Mouse (Mus musculus): Measurements from ENCODE around the gene Zmym4. TPM values are rescaled to one million over a fixed set of nuclear protein-coding genes. Genes with fewer than 3 reads are reported as not detected.

Zmym4 gene
- polyA plus RNA-seq, 1 experiment from 2014 or later: 6.0 TPM

DNA sequence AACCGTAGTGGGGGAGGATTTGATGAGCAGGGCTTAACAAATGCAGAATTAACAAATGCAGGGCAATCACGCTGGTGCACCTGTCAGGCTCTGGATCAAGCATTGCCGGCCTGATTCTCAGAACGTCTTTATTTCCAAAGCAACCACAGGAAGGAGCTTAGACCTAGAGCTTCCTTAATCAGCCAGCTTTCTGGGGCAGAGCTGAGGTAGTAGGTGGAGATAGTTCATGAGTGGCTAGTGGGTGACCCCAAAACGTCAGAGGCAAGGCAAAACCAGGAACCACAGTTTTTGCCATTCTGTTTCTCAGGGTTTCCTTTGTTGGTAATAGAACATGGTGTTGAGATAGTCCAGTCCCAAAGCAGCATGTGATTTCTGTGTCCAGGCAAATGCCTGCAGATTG lies 153.1 kb downstream of the Zmym4 start:
- no peak overlapping the region for H3K4me2 ChIP-seq (replicated peaks; ENCODE audit: low read depth)
- no peak overlapping the region for H3K27ac ChIP-seq (ENCODE audit: low read depth, low read length)
- no peaks in the 10 kb centered on the region for H3K27me3 ChIP-seq (replicated peaks; ENCODE audit: control insufficient read depth, insufficient read depth, low read length)
- no peaks in the 10 kb centered on the region for H3K9me3 ChIP-seq (ENCODE audit: control insufficient read depth)
- H3K4me1 ChIP-seq (replicated peaks; ENCODE audit: control insufficient read depth, insufficient read depth, low read length): no peaks in the 10 kb centered on the region
- ATAC-seq: no peak
- H3K4me3 ChIP-seq (ENCODE audit: low read depth, low read length): no peak overlapping the region
- 80% methylated on average over 5 of the region's 5 CpGs for WGBS
- H3K36me3 ChIP-seq (ENCODE audit: control insufficient read depth, insufficient read depth): peaks cover 46% of the 10 kb centered on the region
- H3K9ac ChIP-seq (ENCODE audit: low read depth, low read length): no peak overlapping the region
- no peak for TF ChIP-seq CTCF (IDR thresholded peaks at IDR 0.05; ENCODE audit: low read depth)

DNA sequence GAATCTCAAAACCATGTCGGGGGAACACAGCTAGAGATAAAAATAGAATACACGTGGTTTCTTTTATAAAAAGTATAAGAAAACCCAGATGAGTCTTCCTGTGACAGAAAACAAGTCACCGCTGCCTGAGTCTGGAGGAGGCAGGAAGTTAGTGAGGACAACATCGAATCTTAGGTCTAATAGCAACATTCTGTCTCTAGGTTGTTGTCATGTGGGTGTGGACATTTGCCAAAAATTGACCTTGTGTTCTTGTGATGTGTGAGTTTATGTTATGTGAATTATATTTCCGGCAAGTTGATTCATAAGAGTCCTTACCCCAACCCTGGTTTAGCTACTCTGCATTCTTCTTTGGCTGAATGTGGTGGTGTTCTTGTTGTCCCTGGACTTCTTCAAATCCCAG lies 154.7 kb downstream of the Zmym4 start:
- H3K4me2 ChIP-seq (replicated peaks; ENCODE audit: low read depth): no peak overlapping the region
- H3K4me1 ChIP-seq (replicated peaks; ENCODE audit: control insufficient read depth, insufficient read depth, low read length): no peaks in the 10 kb centered on the region
- H3K9me3 ChIP-seq (ENCODE audit: control insufficient read depth): no peaks in the 10 kb centered on the region
- no peaks in the 10 kb centered on the region for H3K27me3 ChIP-seq (replicated peaks; ENCODE audit: control insufficient read depth, insufficient read depth, low read length)
- no peak overlapping the region for H3K27ac ChIP-seq (ENCODE audit: low read depth, low read length)
- no peak overlapping the region for H3K9ac ChIP-seq (ENCODE audit: low read depth, low read length)
- WGBS: 58% methylated on average over 5 of the region's 5 CpGs
- no peak for ATAC-seq
- H3K4me3 ChIP-seq (ENCODE audit: low read depth, low read length): no peak overlapping the region
- peaks cover 46% of the 10 kb centered on the region for H3K36me3 ChIP-seq (ENCODE audit: control insufficient read depth, insufficient read depth)
- TF ChIP-seq CTCF (IDR thresholded peaks at IDR 0.05; ENCODE audit: low read depth): no peak

Other genes with a start within 250 kb of the Zmym4 start
- gene Tfap2e, start 231.9 kb downstream of the Zmym4 start, polyA plus RNA-seq (2015; fragmentation: Nextera tagmentation; extraction: Ambion mirVana): not detected in 2 replicates
- 13.5 and 14.0 TPM in 2 replicates for gene Ncdn, start 214.7 kb downstream of the Zmym4 start, polyA plus RNA-seq (2015; fragmentation: Nextera tagmentation; extraction: Ambion mirVana)
- gene AU040320, start 214.6 kb downstream of the Zmym4 start, polyA plus RNA-seq (2015; fragmentation: Nextera tagmentation; extraction: Ambion mirVana): 68.7 and 77.6 TPM in 2 replicates
- 56.3 and 59.0 TPM in 2 replicates for gene Sfpq, start 53.2 kb upstream of the Zmym4 start, polyA plus RNA-seq (2015; fragmentation: Nextera tagmentation; extraction: Ambion mirVana)
- gene Zmym1, start 93.0 kb upstream of the Zmym4 start, polyA plus RNA-seq (2015; fragmentation: Nextera tagmentation; extraction: Ambion mirVana): 6.4 and 6.5 TPM in 2 replicates
- gene Zmym6, start 109.2 kb upstream of the Zmym4 start, polyA plus RNA-seq (2015; fragmentation: Nextera tagmentation; extraction: Ambion mirVana): 5.0 and 7.0 TPM in 2 replicates
- 19.5 and 20.9 TPM in 2 replicates for gene Tmem35b, start 155.6 kb upstream of the Zmym4 start, polyA plus RNA-seq (2015; fragmentation: Nextera tagmentation; extraction: Ambion mirVana)
- gene Dlgap3, start 201.1 kb upstream of the Zmym4 start, polyA plus RNA-seq (2015; fragmentation: Nextera tagmentation; extraction: Ambion mirVana): 0.46 and 0.59 TPM in 2 replicates